Mouse (Mus musculus): ENCODE data around the gene Cmss1.
A peak's percentile ranks its signal among the peaks of the same experiment; 100 is the strongest.

Gene Cmss1

GRCm38 (mm10) chr16:57515636-57516035 lies 91.0 kb downstream of the Cmss1 start:
- DNase-seq (ENCODE audit: low spot score in 2 of 2), result no peak

- DNase-seq (ENCODE audit: low spot score in 2 of 2), result no peak
Measured at GRCm38 (mm10) chr16:57514371-57514770, 92.3 kb downstream of the Cmss1 start.

GRCm38 (mm10) chr16:57513562-57513961 lies 93.1 kb downstream of the Cmss1 start:
- no peak for DNase-seq (ENCODE audit: low spot score in 2 of 2)

- no peak for DNase-seq (ENCODE audit: low spot score in 2 of 2)
Measured at GRCm38 (mm10) chr16:57509099-57509498, 97.6 kb downstream of the Cmss1 start.

- DNase-seq (ENCODE audit: low spot score in 2 of 2), result no peak
Measured at GRCm38 (mm10) chr16:57508351-57508750, 98.3 kb downstream of the Cmss1 start.

- DNase-seq (ENCODE audit: low spot score in 2 of 2), result no peak
Measured at GRCm38 (mm10) chr16:57506133-57506532, 100.5 kb downstream of the Cmss1 start.

GRCm38 (mm10) chr16:57504728-57505127 lies 101.9 kb downstream of the Cmss1 start:
- DNase-seq (ENCODE audit: low spot score in 2 of 2), result no peak

GRCm38 (mm10) chr16:57502761-57503160 lies 103.9 kb downstream of the Cmss1 start:
- no peak for DNase-seq (ENCODE audit: low spot score in 2 of 2)

- DNase-seq (ENCODE audit: low spot score in 2 of 2), result no peak
Measured at GRCm38 (mm10) chr16:57502230-57502629, 104.4 kb downstream of the Cmss1 start.

- no peak for DNase-seq (ENCODE audit: low spot score in 2 of 2)
Measured at GRCm38 (mm10) chr16:57500851-57501250, 105.8 kb downstream of the Cmss1 start.

- no peak for DNase-seq (ENCODE audit: low spot score in 2 of 2)
Measured at GRCm38 (mm10) chr16:57496437-57497173, 110.1 kb downstream of the Cmss1 start.

GRCm38 (mm10) chr16:57495476-57496203 lies 111.0 kb downstream of the Cmss1 start:
- DNase-seq (ENCODE audit: low spot score in 2 of 2), result no peak

GRCm38 (mm10) chr16:57491853-57492252 lies 114.8 kb downstream of the Cmss1 start:
- DNase-seq (ENCODE audit: low spot score in 2 of 2), result no peak

GRCm38 (mm10) chr16:57490691-57491090 lies 116.0 kb downstream of the Cmss1 start:
- peak in 1 of 2 experiments; percentile 50 for DNase-seq (ENCODE audit: low spot score in 2 of 2)

GRCm38 (mm10) chr16:57488661-57489060 lies 118.0 kb downstream of the Cmss1 start:
- no peak for DNase-seq (ENCODE audit: low spot score in 2 of 2)

GRCm38 (mm10) chr16:57486266-57486665 lies 120.4 kb downstream of the Cmss1 start:
- DNase-seq (ENCODE audit: low spot score in 2 of 2), result no peak

- no peak for DNase-seq (ENCODE audit: low spot score in 2 of 2)
Measured at GRCm38 (mm10) chr16:57485265-57485664, 121.4 kb downstream of the Cmss1 start.

- no peak for DNase-seq (ENCODE audit: low spot score in 2 of 2)
Measured at GRCm38 (mm10) chr16:57484043-57484795, 122.4 kb downstream of the Cmss1 start.

GRCm38 (mm10) chr16:57483503-57483902 lies 123.2 kb downstream of the Cmss1 start:
- DNase-seq (ENCODE audit: low spot score in 2 of 2), result no peak

GRCm38 (mm10) chr16:57482911-57483310 lies 123.8 kb downstream of the Cmss1 start:
- DNase-seq (ENCODE audit: low spot score in 2 of 2), result no peak

- DNase-seq (ENCODE audit: low spot score in 2 of 2), result no peak
Measured at GRCm38 (mm10) chr16:57482264-57482663, 124.4 kb downstream of the Cmss1 start.

GRCm38 (mm10) chr16:57479776-57480175 lies 126.9 kb downstream of the Cmss1 start:
- no peak for DNase-seq (ENCODE audit: low spot score in 2 of 2)

Measured in right cerebral cortex, postnatal 36 days (tissue).